Mouse (Mus musculus): Measurements from ENCODE around the gene Fastkd1. TPM values are rescaled to one million over a fixed set of nuclear protein-coding genes. Genes with fewer than 3 reads are reported as not detected.

The Fastkd1 gene
- polyA plus RNA-seq, 1 experiment from 2014 or later = 15.0 TPM

Other genes starting within 250 kb of the Fastkd1 start
- gene Lrp2, start 127.5 kb downstream of the Fastkd1 start, polyA plus RNA-seq (2015; fragmentation: Nextera tagmentation; extraction: Ambion mirVana) = 0.46 and 0.66 TPM in 2 replicates
- 23.9 and 26.0 TPM in 2 replicates for gene Bbs5, start 66.3 kb downstream of the Fastkd1 start, polyA plus RNA-seq (2015; fragmentation: Nextera tagmentation; extraction: Ambion mirVana)
- 2.1 and 2.2 TPM in 2 replicates for gene Klhl41, start 43.4 kb downstream of the Fastkd1 start, polyA plus RNA-seq (2015; fragmentation: Nextera tagmentation; extraction: Ambion mirVana)
- 133 and 136 TPM in 2 replicates for gene Ppig, start 9.0 kb upstream of the Fastkd1 start, polyA plus RNA-seq (2015; fragmentation: Nextera tagmentation; extraction: Ambion mirVana)
- gene Ccdc173, start 76.1 kb upstream of the Fastkd1 start, polyA plus RNA-seq (2015; fragmentation: Nextera tagmentation; extraction: Ambion mirVana) = 1.9 and 2.2 TPM in 2 replicates
- 35.0 and 36.3 TPM in 2 replicates for gene Phospho2, start 76.1 kb upstream of the Fastkd1 start, polyA plus RNA-seq (2015; fragmentation: Nextera tagmentation; extraction: Ambion mirVana)
- 88.3 and 96.9 TPM in 2 replicates for gene Klhl23, start 108.4 kb upstream of the Fastkd1 start, polyA plus RNA-seq (2015; fragmentation: Nextera tagmentation; extraction: Ambion mirVana)
- 263 and 279 TPM in 2 replicates for gene Ssb, start 148.0 kb upstream of the Fastkd1 start, polyA plus RNA-seq (2015; fragmentation: Nextera tagmentation; extraction: Ambion mirVana)
- 30.3 and 34.6 TPM in 2 replicates for gene Mettl5, start 172.1 kb upstream of the Fastkd1 start, polyA plus RNA-seq (2015; fragmentation: Nextera tagmentation; extraction: Ambion mirVana)
- 15.2 and 17.7 TPM in 2 replicates for gene Ubr3, start 183.7 kb upstream of the Fastkd1 start, polyA plus RNA-seq (2015; fragmentation: Nextera tagmentation; extraction: Ambion mirVana)